Mouse (Mus musculus): ENCODE measurements at regions not wholly inside any gene's neighbourhood (a gene's known extent, or its start where the extent isn't known, plus 50 kb on each side); places are given as distances from the start of the nearest gene placed in this dataset.

DNA sequence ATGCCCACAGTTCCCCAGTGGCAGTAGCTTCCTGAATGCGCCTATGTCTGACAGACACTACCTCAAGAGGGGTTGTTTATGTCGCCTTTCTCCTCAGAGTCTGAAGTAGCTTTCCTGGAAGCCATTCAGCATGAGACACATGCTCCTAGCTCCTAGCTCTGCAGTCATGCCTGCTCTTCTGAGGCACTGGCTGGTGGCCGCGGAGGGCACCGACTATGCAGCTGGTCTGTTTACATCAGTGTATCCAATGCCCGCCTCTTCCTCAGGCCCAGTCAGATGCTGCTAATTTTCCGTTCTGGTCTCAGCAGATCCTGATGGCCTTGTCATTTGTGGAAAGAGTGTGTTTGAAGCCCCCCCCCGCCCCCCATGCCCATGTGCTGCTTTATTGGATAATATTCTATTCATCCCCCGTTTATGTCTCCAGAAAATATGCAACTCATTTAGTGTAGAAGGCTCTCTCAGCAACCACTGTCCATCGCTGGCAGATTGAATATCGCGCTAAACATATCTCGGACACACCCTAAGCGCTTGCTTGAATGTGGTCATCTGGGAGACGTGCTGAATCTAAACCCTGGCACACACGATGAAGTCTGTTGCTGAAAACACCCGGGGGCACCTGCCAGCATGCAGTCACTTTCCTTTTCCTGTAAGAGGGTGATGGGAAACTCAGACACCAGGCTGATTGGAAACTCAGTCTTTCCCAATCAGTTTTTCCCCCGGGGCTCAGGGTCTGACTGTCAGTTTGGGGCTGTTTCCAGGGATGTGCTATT is 73.9 kb downstream of the Ackr3 start:
- TF ChIP-seq CTCF (IDR thresholded peaks at IDR 0.05; ENCODE audit: control insufficient read depth, insufficient read depth, insufficient read length) = no peak
- no peak for TF ChIP-seq MAX (IDR thresholded peaks at IDR 0.05)
- no peak for TF ChIP-seq USF1 (IDR thresholded peaks at IDR 0.05; ENCODE audit: low read depth)
